Mouse (Mus musculus) layer of hippocampus, adult 2 months (tissue): Measurements from ENCODE around the gene Psg27. TPM values are rescaled to one million over a fixed set of nuclear protein-coding genes. Genes with fewer than 3 reads are reported as not detected.
"Not testable (repeated sequence)": the region's sequence is repeated elsewhere in the genome, so short reads cannot be mapped to it uniquely, and the experiment has no call there.

Experiments
- DNase-seq, 2 experiments: peaks; one replicate each; pipeline ENCODE4 v3.0.0; 2022; ENCODE audit warnings: low spot score in 2 of 2
- H3K27ac ChIP-seq: fragments of 200-600 bp; 2 replicates; pipeline ENCODE4 v1.8.1; 2022
- H3K4me3 ChIP-seq: fragments of 200-600 bp; 2 replicates; pipeline ENCODE4 v1.8.1; 2022; ENCODE audit warnings: mild to moderate bottlenecking
- CTCF ChIP-seq: fragments of 200-600 bp; conservative IDR thresholded peaks from 2 replicates; pipeline ENCODE4 v1.8.1; 2022; ENCODE audit warnings: antibody characterized with exemption, mild to moderate bottlenecking, moderate library complexity
- long read RNA-seq, 2 experiments: library from polyadenylated mRNA; stranded (forward); transcript quantifications; one replicate each; pipeline ENCODE4 v2.0.0; 2021; ENCODE audit warnings: borderline mapping rate in 2 of 2
- total RNA-seq, 2 experiments: library from RNA; stranded (reverse); gene quantifications; 2 replicates each; pipeline ENCODE4 v1.2.3; 2021

Psg27 gene
- total RNA-seq: not detected
- long read RNA-seq, experiment 1: 0 reads
- long read RNA-seq, experiment 2: 0 reads

DNA sequence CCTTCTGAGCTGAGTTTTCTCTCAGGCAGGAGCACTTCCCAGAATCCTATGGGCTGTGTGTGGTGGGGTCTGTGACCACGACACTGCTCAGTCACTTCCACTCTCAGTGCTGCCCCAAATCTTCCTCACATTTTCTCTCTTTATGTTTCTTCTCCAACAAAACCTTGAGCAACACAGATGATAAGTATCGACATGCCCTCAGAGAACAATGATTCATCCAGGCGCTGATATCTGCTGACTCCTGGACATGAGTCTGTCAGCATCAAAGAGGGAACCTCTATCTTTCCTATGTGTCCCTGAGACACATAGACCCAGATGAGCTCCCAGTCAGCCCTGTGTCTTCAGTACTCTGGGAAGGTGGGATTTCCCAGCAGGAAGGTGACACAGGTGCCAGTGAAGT, at the start of gene Psg27:
Gene Psg27 (minus strand): TSS at position 101 of the 400 bp plus-strand sequence.
- H3K4me3 ChIP-seq: no peak within 1 kb of the TSS
- TF ChIP-seq CTCF: no peak
- DNase-seq: no peak
- H3K27ac ChIP-seq: no peak within 1 kb of the TSS

DNA sequence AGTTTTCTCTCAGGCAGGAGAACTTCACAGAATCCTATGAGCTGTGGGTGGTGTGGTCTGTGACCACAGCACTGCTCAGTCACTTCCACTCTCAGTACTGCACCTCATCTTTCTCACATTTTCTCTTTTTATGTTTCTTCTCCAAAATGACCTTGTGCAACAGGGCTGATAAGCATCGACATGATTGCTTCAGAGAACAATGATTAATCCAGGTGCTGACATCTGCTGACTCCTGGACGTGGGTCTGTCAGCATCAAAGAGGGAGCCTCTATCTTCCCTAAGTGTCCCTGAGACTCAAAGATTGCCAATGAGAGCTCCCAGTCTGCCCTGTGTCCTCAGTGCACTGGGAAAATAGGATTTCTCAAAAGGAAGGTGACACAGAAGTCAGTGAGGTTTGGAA, 49.3 kb upstream of the Psg27 start, which contains the start of gene Psg23:
Gene Psg23 (minus strand): TSS at position 101 of the 400 bp plus-strand sequence.
- not testable (repeated sequence) for H3K4me3 ChIP-seq, H3K27ac ChIP-seq, DNase-seq

DNA sequence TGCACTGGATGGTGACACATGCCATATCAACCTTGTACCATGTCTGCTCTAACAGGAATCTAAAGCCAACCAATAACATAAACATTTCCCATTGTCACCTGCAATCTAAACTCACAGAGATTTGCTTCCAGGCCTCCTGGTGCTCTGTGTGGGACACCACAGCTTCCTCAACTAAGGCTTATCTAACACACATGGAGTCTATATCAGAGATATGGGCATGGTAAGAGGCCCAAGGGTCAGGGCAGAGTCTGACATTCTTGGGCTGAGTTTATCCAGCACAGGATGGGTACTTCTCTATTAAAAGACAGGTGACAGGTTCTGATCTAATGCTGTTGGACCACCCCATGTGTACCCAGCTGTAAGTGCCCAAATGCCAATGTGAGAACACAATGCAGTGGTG, 7.3 kb downstream of the Psg27 start:
- no peak for DNase-seq
- TF ChIP-seq CTCF: no peak
- H3K4me3 ChIP-seq: no peak overlapping the region
- H3K27ac ChIP-seq: no peak overlapping the region

DNA sequence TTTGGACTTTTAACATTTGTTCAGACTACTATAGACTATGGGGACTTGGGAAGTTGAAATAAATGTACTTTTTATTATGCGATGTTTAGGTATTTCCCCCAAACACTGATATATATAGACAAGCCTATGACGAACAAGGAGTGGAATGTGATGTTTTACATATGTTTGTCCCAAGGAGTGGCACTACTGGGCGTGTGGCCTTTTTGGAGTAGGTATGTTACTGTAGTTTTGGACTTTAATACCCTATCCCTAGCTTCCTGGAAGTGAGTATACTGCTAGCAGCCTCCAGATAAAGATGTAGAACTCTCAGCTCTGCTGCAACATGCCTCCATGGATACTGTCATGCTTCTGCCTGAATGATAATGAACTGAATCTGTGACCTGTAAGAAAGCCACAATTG, 11.4 kb downstream of the Psg27 start:
- DNase-seq, H3K27ac ChIP-seq, H3K4me3 ChIP-seq: not testable (repeated sequence)

DNA sequence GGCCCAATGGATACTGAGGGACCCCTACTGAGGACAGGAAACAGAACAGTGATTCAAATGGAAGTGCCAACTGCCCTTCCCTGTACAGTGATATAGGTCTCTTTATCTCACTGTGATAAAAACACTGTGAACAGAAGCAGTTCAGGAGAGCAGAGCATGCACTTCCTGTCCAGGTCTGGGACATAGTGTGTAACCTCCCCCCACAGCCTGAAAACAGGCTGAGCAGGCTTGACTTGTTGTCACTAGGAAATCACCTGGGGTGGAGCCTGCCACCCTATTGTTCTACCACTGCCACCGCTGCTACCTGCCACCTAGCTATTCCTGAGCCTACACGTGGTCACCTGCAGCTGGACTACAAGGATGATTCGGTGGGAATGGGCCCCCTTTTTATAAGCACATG, 33.7 kb downstream of the Psg27 start:
- TF ChIP-seq CTCF: no peak
- no peak for DNase-seq
- H3K4me3 ChIP-seq: no peak overlapping the region
- no peak overlapping the region for H3K27ac ChIP-seq

DNA sequence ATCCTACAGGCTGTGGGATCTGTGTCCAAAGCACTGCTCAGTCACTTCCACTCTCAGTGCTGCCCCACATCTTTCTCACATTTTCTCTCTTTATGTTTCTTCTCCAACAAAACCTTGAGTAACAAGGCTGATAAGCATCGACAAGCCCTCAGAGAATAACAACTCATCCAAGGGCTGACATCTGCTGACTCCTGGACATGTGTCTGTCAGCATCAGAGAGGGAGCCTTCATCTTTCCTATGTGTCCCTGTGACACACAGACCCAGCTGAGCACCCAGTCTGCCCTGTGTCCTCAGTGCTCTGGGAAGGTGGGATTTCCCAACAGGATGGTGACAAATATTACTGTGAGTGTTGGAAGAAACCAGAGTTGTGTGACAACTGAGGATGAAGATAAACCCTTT, 34.9 kb downstream of the Psg27 start, which contains the start of gene Psg25:
Gene Psg25 (minus strand): TSS at position 101 of the 400 bp plus-strand sequence.
- DNase-seq: no peak
- Histone ChIP-seq H3K27ac (no peak within 1 kb of the TSS), H3K4me3 (no peak within 1 kb of the TSS)
- no peak for TF ChIP-seq CTCF

DNA sequence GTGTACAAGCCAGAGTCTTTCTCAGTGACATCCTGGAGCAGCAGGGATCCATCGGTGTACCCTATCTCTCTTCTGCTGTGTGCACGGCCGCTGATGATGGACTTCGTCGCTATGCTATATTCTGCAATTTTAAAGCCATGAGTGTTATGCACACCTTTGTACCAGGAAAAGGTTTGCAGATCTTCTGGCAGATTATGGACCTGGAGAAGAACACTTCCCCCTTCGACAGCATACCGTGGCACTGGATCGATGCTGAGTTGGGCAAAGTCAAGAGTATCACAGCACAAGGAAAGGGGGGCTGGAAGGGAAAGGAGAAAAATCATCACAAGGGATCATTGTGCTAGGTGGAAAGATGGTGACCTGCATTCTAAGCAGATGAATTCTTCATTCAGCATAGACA, 42.4 kb downstream of the Psg27 start:
- H3K4me3 ChIP-seq: no peak overlapping the region
- TF ChIP-seq CTCF: no peak
- DNase-seq: no peak
- no peak overlapping the region for H3K27ac ChIP-seq

DNA sequence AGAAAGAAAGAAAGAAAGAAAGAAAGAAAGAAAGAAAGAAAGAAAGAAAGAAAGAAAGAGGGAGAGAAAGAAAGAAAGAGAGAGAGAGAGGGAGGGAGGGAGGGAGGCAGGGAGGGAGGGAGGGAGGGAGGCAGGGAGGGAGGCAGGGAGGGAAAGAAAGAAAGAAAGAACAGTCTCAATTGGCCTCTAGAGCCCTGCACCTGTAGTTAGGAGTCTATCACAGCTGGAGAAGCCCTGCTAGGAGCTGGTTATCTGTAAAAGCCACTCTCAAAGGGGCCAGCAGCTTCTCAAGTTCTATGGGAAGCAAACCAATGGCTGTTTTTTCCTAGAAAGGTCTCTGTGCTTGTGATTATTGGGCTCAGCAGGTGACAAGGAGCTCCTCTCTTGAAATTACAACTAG, 54.3 kb downstream of the Psg27 start:
- DNase-seq, H3K4me3 ChIP-seq, H3K27ac ChIP-seq: not testable (repeated sequence)

DNA sequence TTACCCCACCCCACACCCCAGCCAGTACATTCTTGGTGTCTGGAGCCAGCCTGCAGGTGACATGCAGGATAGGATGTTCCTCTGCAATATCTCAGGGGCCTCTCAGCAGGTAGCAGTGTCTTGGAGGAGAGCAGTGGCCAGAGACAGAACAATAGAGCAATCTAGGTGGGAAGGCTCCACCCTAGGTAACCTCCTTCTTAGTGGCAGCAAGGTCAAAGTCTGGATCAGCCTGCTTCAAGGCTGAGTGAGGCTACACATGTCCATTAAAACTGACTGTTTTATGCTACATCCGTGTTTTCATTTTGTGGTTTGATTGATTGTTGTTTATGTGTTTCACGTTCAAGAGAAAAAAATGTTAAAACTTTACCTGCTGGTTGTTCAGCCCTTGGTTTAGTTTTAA, 54.7 kb downstream of the Psg27 start:
- DNase-seq, H3K27ac ChIP-seq, H3K4me3 ChIP-seq: not testable (repeated sequence)

DNA sequence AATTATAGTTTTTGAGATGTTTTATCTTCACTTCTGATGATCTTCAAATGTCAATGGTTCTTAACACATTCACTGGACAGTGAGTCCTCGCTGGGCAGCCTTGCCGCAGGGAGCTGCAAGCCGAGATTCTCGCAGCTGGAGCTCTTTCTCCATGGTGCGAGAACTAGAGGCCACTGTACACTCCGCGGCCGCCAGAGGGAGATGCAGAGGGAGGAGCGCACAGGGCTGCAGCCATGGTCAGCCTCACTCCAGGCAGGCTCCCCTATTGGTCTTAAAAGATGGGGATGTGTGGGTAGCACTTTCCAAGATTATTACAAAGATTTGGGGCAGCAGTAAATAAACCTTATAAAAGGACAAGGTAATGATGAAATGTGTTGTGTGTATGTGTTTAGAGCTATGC, 55.6 kb downstream of the Psg27 start:
- no peak overlapping the region for H3K4me3 ChIP-seq
- no peak overlapping the region for H3K27ac ChIP-seq
- DNase-seq: no peak
- TF ChIP-seq CTCF: no peak; the same call in 1 of the 2 replicates

Other genes with a start within 250 kb of the Psg27 start
- not detected for gene Psg18, start 212.3 kb downstream of the Psg27 start, total RNA-seq
- not detected for gene Psg28, start 135.3 kb downstream of the Psg27 start, total RNA-seq
- not detected for gene Psg26, start 83.1 kb downstream of the Psg27 start, total RNA-seq
- gene Psg25, start 35.0 kb downstream of the Psg27 start, total RNA-seq: not detected
- not detected for gene Psg23, start 49.2 kb upstream of the Psg27 start, total RNA-seq
- gene Psg21, start 89.4 kb upstream of the Psg27 start, total RNA-seq: not detected
- not detected for gene Psg20, start 118.9 kb upstream of the Psg27 start, total RNA-seq
- not detected for gene Psg22, start 150.8 kb upstream of the Psg27 start, total RNA-seq
- not detected for gene Psg19, start 231.2 kb upstream of the Psg27 start, total RNA-seq